Mouse (Mus musculus) skeletal muscle tissue, adult 2 months (tissue): ENCODE measurements at regions not wholly inside any gene's neighbourhood (a gene's known extent, or its start where the extent isn't known, plus 50 kb on each side); places are given as distances from the start of the nearest gene placed in this dataset.
"Not testable (repeated sequence)": the region's sequence is repeated elsewhere in the genome, so short reads cannot be mapped to it uniquely, and the experiment has no call there.

ENCODE experiments used
- DNase-seq: peaks from one replicate; pipeline ENCODE4 v3.0.0-alpha.2; 2012; ENCODE audit warnings: low read depth, low spot score

DNA sequence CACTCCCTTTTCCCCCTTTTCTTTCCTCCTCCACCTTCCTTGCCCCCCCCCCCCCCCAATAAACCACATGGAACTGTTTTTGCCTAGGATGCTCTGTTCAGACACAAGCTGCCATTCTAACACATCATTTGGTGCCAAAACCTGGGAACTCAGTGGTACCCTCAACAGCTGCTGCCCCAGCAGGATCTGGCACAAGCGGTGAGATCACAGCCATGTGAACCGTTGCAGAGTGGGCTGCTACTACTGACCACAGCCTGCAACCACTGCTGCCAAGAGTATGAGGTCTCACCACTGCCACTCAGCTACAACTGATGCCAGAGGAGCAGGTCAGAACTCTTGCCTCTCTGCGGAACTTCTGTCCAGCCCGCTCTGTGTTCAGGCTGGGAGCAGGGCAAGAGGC lies 206.2 kb downstream of the Pcsk1 start:
- DNase-seq = no peak

DNA sequence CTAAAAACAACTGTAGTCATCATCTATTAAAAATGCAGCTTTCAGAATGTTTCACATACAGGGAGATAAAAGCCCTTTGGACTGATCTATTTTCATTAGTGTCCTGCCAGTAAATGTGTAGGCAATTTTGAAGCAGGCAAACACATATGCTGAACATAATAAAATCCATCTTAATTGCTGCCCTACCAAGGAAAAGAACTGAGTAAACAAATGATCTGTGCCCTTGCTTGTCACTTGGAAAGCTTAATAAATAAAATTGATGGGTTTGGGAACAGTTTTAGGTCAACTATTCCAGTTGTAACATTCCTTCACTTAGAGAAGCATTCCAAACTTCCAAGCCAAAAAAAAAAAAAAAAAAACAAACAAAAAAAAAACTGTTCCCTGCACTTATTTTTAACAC lies 230.2 kb downstream of the Pcsk1 start:
- no peak for DNase-seq

DNA sequence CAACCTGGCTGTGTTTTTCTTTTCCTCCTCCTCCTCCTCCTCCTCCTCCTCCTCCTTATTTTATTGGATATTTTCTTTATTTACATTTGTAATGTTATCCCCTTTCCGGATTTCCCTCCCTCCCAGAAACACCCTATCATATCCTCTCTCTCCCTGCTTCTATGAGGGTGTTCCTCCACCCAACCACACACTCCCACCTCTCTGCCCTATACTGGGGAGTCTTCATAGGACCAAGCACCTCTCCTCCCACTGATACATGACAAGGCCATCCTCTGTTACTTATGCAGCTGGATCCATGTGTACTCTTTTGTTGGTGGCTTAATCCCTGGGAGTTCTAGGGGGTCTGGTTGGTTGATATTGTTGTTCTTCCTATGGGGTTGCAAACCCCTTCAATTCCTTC lies 230.6 kb downstream of the Pcsk1 start:
- DNase-seq = no peak

DNA sequence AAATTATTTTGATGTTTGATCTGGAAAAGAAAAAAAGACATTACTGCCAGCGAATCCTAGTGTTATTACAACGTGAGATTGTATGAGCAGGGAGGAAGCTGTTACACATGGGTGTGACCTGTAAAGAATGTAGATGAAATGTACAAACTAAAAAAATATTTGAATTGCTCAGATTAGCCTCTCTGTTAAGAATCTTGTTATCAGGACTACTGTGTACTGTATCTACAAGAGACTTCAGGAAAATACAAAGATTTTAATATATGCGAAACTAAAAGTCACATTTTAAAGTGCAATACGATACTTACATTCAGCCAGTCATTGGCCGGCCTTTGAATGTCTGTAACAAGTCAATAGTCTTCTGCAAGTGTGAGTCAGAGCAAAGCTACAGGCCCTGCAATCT lies 247.4 kb downstream of the Pcsk1 start:
- no peak for DNase-seq

DNA sequence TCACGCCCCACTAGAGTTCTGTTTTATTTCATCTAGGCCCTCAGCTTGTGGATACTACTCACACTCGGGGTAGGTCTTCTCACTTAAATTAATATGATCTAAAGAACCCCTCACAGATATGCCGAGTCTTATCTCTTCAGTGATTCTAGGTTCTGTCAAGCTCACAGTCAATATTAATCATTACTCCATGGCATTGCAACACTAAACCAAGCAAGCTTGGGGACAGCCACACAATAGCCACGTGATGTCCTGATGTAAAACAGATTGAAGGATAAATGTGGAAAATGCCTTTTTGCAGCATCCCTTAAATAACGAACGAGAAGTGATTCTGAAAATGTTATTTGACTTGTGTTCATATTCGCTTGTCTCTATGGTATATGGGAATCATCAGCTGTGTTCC lies 253.8 kb downstream of the Pcsk1 start:
- DNase-seq = no peak

DNA sequence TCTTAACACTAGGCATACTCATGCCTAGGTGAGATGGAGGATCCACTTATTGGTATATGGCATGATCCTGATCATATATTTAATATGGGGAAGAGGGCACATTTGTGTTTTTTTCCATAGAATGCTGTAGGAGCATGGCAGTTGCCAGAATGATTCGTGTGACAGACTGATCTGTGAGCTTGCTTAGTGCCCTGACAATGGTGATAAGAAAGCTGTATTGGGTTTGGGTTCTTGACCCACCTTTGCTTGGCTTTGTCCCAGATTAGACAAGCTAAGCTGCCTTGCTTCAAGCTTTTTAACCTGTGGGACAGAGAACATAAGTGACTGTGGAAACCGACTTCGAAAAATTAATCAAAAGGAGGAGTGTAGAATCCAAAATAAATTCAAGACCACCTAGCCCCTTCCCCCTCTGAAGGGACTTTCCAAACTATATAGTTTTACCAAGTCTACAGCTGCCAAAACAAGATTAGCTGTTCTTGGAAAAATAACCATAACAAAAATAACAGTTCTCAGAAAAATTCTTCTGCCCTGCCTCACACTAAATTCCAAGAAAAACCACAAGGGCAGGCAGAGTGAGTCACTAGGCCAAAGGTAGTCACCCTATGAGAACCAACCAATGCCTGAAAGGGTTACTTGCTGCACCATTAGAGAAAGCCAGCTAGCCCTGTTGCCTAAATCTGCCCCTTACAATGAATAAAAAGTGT lies 277.2 kb downstream of the Pcsk1 start:
- DNase-seq = no peak

DNA sequence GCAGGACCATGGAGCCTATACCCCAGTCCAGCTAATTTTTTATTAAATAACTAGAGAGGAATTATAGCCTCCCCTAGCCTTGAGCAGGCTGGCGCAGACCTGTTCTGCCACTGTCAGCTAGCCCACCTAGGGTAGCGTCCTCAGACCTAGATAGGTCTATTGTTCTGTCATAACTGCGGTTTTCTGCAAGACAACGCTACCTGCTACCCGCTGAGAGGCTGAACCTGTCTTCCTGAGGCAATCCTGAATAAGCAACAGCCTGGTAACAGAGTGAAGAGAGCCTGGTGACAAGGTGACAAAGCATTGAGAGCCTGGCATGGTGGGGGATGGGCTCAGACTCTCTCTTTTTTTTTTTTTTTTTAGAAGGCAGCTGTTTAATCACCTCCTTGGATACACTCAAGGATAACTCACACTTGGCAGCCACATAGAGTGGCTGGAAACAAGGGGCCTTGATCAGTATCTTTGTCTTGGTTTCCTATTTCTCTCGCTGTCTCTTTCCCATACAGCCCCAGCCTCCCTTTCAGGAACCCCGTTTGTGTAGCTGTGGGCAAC lies 278.7 kb downstream of the Pcsk1 start:
- no peak for DNase-seq

DNA sequence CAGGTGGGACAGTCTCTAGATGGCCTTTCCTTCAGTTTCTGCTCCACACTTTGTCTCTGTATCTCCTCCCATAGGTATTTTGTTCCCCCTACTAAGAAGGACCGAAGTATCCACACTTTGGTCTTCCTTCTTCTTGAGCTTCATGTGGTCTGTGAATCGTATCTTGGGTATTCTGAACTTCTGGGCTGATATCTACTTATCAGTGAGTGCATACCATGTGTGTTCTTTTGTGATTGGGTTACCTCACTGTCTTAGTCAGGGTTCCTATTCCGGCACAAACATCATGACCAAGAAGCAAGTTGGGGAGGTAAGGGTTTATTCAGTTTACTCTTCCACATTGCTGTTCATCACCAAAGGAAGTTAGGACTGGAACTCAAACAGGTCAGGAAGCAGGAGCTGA lies 287.5 kb downstream of the Pcsk1 start:
- not testable (repeated sequence) for DNase-seq

DNA sequence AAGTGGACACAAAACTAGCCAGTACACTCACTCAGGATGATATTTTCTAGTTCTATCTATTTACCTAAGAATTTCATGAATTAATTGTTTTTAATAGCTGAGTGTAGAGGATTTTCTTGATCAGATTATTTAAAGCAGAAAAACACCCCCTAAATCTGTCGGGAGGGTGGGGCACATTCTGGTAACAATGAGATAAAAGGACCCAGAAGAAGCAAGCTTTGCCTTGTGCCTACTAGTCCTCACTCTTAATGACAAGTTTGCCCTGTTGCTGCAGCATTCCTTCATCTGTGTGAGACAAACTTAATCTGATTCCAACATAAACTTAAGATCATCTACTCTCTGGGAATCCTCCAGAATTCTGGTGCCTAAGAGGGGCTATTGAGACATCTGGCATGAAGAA lies 288.1 kb downstream of the Pcsk1 start:
- no peak for DNase-seq

DNA sequence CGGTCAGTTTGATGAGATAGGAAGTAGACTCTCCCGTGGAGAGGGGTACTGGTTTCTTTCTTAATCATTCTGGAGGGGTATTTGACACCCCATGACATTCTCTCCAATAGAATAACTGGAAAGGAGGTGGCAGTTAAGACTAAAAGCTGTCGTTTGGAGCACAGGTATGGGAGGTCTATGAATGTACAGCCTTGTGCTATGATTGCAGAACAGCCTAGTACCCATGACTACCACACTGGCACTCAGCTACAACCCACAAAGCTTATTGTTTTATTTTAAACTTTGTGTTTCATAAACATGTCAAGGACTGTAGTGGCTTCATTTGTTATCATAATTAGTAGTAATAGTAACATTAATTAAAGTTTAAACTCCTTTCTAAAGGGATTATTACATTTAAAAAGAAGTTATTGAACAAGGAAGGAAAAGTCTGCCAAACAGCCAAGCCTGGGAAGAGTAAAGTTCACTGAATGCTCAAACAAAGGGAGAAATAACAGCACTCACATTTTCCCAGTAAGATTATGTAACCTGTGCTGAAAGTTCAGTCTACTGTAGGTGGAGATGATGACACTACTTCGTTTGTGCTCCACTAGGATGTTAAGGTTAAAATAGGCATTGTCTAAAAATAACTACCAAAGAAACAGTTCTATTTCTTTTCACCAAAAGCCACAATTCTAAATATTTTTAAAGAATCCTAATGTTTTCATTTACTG lies 295.2 kb downstream of the Pcsk1 start:
- DNase-seq = no peak

DNA sequence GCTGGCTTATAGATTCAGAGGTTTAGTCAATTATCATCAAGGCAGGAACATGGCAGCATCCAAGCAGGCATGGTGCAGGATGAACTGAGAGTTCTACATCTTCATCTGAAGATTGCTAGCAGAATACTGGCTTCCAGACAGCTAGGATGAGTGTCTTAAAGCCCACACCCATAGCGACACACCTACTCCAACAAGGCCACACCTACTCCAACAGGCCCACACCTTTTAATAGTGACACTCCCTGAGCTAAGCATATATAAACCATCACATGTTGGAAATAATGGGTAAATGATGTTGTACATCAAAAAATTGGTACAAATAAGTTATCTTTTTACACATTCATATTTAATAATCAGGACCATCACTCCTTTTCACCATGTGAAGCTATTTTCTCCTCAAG lies 299.6 kb downstream of the Pcsk1 start:
- no peak for DNase-seq

DNA sequence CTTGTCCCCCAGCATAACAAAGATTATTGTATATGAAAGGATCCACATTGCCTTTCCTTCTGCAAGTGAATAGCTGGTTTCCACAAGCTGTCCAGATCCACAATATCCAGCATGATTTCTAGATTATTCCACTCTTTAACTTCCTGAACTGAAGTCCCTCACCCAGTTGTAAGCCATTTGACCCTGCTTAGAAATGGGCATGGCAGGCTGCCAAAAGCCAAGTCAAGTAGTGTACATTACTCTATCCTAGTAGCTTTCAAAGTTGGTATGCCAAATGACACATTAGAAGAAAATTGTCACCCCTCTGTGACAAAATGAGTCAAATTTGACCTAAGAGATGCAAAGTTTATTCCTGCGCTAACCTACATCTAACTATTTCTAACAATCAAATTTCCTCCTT lies 300.6 kb downstream of the Pcsk1 start:
- DNase-seq = no peak

DNA sequence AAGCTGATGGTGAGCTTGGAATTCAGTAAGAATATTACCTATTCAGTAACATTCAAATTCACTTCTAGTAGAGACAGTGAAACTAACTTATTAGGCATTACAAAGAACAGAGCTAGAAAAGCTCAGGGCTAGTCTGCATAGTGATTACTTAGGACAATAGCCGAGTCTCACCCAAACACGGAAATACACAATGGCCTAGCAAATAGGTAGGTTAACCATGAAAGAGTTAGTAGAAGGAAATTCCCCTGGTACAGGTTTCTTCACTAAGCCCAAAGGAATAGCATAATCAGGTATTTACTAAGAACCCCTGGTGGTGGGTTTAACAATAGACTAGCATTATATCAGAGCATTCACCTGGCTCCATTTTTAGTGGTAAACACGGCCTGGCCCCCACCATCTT lies 306.7 kb upstream of the Ell2 start:
- not testable (repeated sequence) for DNase-seq

DNA sequence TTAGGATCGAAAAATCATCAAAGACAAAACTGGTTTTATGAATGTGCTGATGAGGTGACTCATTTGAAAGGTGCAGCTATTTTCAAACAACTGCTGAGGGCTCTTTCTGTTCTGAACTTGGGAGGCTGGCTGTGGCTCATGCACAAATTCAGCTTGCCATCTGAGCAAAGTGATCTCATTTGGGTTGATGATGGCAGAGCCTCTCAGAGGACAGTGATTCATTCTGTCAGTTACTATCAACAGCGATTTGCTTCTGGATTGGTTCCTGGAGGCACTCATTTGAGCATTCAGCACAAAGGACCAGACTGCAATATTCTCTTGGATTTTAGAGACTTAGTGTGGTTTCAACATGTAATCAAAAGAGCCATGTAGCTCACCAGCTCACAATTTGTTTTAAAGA lies 285.8 kb upstream of the Ell2 start:
- DNase-seq = peak; percentile 12

DNA sequence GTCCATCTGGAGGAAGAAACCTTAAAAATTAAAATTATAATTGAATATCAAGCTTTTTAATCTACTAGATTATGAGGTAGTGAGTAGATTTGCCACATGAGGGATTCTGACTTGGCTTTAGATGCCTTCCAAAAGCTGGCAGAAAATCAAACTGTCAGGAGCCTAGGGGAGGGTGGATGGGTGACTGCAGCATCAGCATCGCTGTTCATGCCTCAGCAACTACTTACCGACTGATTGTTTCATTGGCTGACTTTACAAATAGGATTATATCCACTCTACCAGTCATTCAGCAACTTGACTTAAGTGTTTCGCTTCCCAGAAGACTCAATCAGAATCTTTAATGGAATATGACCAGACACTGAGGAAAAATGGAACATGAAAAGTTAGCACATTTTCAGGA lies 279.6 kb upstream of the Ell2 start:
- no peak for DNase-seq

DNA sequence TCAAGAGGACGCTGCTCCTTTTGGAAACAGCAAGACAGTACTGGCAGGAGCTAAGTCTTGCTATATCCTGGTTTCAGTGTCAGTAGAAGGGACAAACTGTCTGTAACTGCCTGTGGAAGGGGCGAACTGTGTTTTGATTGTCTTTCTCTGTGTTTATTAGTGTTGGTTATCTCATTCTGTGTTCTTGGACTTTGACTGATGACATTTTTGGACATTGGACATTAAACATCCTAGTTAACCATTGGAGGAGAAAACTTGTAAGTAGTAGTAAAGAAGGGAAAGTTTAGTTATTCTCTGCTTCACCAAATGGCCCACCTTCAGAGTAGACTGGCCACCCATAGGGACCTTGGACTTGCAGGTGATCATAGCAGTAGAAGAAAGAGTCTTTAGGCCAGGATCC lies 267.4 kb upstream of the Ell2 start:
- no peak for DNase-seq

DNA sequence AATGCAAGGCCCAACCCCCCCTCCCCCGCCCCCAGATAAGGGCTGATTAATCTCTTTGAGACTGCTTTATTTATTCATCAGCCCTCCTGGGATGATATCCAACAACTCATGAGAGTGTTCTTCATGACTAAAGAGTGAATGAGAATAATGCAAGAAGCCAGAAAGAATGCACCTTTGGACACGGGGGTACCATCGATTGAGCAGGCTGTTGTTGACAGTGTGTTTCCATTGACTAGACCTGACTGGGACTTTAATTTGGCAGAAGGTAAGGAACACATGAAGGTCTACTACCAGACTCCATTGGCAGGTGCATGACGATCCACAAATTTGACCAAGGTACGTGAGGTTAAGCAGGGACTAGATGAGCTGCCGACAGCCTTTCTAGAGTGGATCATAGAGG lies 266.5 kb upstream of the Ell2 start:
- no peak for DNase-seq

DNA sequence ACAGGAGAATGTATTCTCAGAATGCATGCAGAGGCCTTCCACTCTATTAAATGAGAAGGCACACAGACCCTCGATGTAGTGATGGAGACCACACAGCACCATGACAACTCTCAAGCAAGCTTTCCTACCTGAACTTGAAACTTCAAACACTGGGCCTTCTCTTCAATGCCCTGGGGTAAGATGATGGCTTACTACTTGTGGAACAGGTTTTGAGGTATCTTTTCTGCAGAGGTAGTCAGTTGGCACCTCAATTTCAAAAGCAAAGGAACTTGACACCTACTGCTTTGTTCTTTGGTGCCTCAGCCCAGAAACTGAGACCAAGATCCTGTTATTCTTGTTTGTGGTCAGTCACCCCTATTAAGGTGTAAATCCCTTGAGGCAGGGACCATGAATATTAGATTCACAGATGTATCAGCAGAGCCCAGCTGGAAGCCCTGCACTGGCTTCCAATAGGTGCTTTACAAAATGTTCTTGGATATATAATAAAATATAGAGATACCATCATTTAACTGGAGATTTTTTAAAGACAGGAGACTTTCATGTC lies 246.2 kb upstream of the Ell2 start:
- DNase-seq = no peak

DNA sequence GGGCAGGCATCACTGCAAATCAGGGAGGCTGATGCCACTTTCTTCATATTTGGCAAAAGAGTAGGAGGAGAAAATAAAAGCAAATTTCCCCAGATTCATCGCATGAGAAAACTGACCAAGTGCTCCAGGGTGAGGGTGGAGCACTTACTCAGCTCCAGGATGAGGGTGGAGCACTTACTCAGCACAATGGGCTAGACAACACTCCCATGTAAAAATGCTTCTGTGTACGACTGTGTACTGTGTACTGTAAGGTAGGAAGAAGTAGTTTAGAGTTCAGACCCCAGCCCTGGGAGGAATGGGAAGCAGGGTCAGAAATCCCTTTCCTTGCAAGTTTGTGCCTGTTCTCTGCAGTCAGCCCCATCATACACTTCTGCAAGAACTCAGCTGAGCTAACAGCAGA lies 245.3 kb upstream of the Ell2 start:
- DNase-seq = no peak

DNA sequence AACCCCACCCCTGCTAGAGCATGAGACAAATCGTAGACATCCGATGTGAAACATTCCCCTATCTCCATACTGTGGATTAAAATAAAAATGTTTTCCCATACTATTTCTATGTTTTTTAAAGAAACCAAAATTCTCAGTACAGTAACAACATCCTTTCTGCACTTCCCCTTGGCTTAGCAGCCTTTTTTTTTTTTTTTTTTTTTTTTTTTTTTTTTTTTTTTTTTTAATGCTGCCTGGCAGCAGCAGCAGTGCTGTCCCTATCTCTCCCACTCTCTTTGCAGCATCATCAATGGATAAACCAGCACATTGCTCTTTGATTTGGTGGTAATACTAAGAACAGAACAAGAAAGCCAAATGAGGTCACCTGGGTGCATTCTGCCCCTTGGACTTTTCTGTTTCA lies 239.3 kb upstream of the Ell2 start:
- DNase-seq = no peak

DNA sequence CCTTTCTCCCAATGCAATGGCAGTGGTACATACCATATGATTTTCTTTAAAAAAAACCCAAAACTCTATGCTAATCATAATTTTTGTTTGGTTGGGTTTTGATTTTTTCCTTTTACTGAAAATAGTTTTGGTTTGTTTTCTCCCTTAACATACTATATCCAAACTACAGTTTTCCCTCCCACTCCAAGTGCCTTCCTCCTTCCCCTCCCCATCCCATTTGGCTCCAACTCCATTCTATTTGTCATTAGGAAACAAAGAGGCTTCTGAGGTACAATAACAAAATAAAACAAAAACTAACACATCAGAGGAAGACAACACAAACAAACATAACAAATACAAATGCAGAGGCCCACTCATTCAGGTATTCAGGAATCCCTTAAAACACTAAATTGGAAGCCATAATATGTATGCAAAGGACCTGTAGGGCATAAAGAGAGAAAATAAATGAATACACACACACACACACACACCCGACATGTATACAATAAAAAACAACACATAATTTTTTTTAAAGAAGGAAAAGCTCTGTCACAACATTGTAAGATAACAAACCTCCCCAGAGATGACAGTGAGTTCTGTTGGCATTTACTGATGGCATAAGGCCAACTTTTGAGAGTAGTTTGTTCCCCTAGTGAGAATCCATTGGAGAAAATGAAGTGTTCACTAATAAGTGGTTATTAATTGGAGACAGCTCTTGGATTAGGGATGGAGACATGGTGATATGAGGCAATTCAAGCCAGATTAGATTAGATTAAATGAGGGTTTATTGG lies 230.5 kb upstream of the Ell2 start:
- no peak for DNase-seq
